Mouse (Mus musculus) liver, embryonic 11.5 days (tissue): ENCODE measurements at regions not wholly inside any gene's neighbourhood (a gene's known extent, or its start where the extent isn't known, plus 50 kb on each side); places are given as distances from the start of the nearest gene placed in this dataset.

ENCODE experiments used
- ATAC-seq: fragments of 200-750 bp; cut with Nextera tagmentation; replicated peaks from 2 replicates; pipeline ENCODE4 v1.8.0; 2017; ENCODE audit warnings: moderate number of reproducible peaks, mild to moderate bottlenecking, moderate TSS enrichment, moderate library complexity; ENCODE audit not compliant: low FRiP score
- DNase-seq: peaks from one replicate; pipeline ENCODE4 v3.0.0-alpha.2; 2017; ENCODE audit warnings: low spot score
- H3K27ac ChIP-seq: fragments of 300-500 bp; sonication (generic); 2 replicates; pipeline ENCODE4 v1.5.1; 2014; ENCODE audit warnings: mild to moderate bottlenecking, low read depth, low read length, control low read depth
- H3K27me3 ChIP-seq: fragments of 300-500 bp; sonication (generic); replicated peaks from 2 replicates; pipeline ENCODE4 v1.6.1; 2014; ENCODE audit warnings: low read length, mixed read lengths; ENCODE audit not compliant: control insufficient read depth, insufficient read depth
- H3K36me3 ChIP-seq: fragments of 300-500 bp; sonication (generic); 2 replicates; pipeline ENCODE4 v1.6.1; 2014; ENCODE audit warnings: mild to moderate bottlenecking, low read length, moderate library complexity, mixed read lengths; ENCODE audit not compliant: control insufficient read depth, insufficient read depth
- H3K4me1 ChIP-seq: fragments of 300-500 bp; sonication (generic); replicated peaks from 2 replicates; pipeline ENCODE4 v1.6.1; 2014; ENCODE audit warnings: low read length, mixed read lengths; ENCODE audit not compliant: control insufficient read depth, insufficient read depth
- H3K4me2 ChIP-seq: fragments of 300-500 bp; sonication (generic); 2 replicates; pipeline ENCODE4 v1.6.1; 2014; ENCODE audit warnings: mild to moderate bottlenecking, control low read depth, moderate library complexity
- H3K4me3 ChIP-seq: fragments of 300-500 bp; sonication (generic); 2 replicates; pipeline ENCODE4 v1.5.1; 2014; ENCODE audit warnings: low read depth, low read length, control low read depth
- H3K9ac ChIP-seq: fragments of 300-500 bp; sonication (generic); 2 replicates; pipeline ENCODE4 v1.6.1; 2014; ENCODE audit warnings: low read depth, low read length, control low read depth
- H3K9me3 ChIP-seq: fragments of 300-500 bp; sonication (generic); 2 replicates; pipeline ENCODE4 v1.6.1; 2016; ENCODE audit warnings: low read length, inconsistent platforms, mixed read lengths; ENCODE audit not compliant: control insufficient read depth
- WGBS: fragments of 180-500 bp; shearing (Covaris S2); extraction: QIAGEN DNeasy Blood & Tissue Kit; methylation state at CpG from one replicate; pipeline ENCODE4 v1.1.7; 2014; 5-methylcytosine and 5-hydroxymethylcytosine counted together

GRCm38 (mm10) chr7:73032316-73032980, 342.9 kb upstream of the Rgma start:
- H3K4me1 ChIP-seq = no peaks in the 10 kb centered on the region
- H3K27ac ChIP-seq = no peak overlapping the region
- 74% methylated on average over 23 of the region's 23 CpGs for WGBS
- ATAC-seq (no peak), DNase-seq (no peak)
- no peak overlapping the region for H3K4me3 ChIP-seq
- H3K36me3 ChIP-seq = no peaks in the 10 kb centered on the region
- no peaks in the 10 kb centered on the region for H3K27me3 ChIP-seq
- H3K9ac ChIP-seq = no peak overlapping the region
- no peaks in the 10 kb centered on the region for H3K9me3 ChIP-seq
- no peak overlapping the region for H3K4me2 ChIP-seq

- Histone ChIP-seq H3K9me3 (no peaks in the 10 kb centered on the region), H3K36me3 (no peaks in the 10 kb centered on the region), H3K27ac (no peak overlapping the region), H3K4me3 (no peak overlapping the region), H3K27me3 (no peaks in the 10 kb centered on the region), H3K9ac (no peak overlapping the region), H3K4me2 (no peak overlapping the region), H3K4me1 (no peaks in the 10 kb centered on the region)
- 66% methylated on average over 20 of the region's 20 CpGs for WGBS
- DNase-seq = no peak
- no peak for ATAC-seq
Observed at GRCm38 (mm10) chr7:73036801-73037555, 338.3 kb upstream of the Rgma start.

GRCm38 (mm10) chr7:73037638-73038037, 337.7 kb upstream of the Rgma start:
- Histone ChIP-seq H3K36me3 (no peaks in the 10 kb centered on the region), H3K9ac (no peak overlapping the region), H3K27me3 (no peaks in the 10 kb centered on the region), H3K4me2 (no peak overlapping the region), H3K4me3 (no peak overlapping the region), H3K9me3 (no peaks in the 10 kb centered on the region), H3K27ac (no peak overlapping the region), H3K4me1 (no peaks in the 10 kb centered on the region)
- WGBS = 83% methylated on average over 9 of the region's 9 CpGs
- DNase-seq = no peak
- no peak for ATAC-seq

GRCm38 (mm10) chr7:73039921-73040320, 335.4 kb upstream of the Rgma start:
- 78% methylated on average over 4 of the region's 4 CpGs for WGBS
- no peaks in the 10 kb centered on the region for H3K36me3 ChIP-seq
- no peaks in the 10 kb centered on the region for H3K4me1 ChIP-seq
- no peak overlapping the region for H3K27ac ChIP-seq
- no peak overlapping the region for H3K4me3 ChIP-seq
- no peaks in the 10 kb centered on the region for H3K27me3 ChIP-seq
- no peak overlapping the region for H3K4me2 ChIP-seq
- DNase-seq (no peak), ATAC-seq (no peak)
- no peaks in the 10 kb centered on the region for H3K9me3 ChIP-seq
- H3K9ac ChIP-seq = no peak overlapping the region

GRCm38 (mm10) chr7:73044316-73044715, 331.0 kb upstream of the Rgma start:
- no peaks in the 10 kb centered on the region for H3K9me3 ChIP-seq
- H3K27ac ChIP-seq = no peak overlapping the region
- 77% methylated on average over 3 of the region's 3 CpGs for WGBS
- DNase-seq (no peak), ATAC-seq (no peak)
- H3K4me1 ChIP-seq = no peaks in the 10 kb centered on the region
- H3K4me3 ChIP-seq = no peak overlapping the region
- H3K9ac ChIP-seq = no peak overlapping the region
- no peaks in the 10 kb centered on the region for H3K36me3 ChIP-seq
- H3K27me3 ChIP-seq = no peaks in the 10 kb centered on the region
- no peak overlapping the region for H3K4me2 ChIP-seq

- WGBS = 76% methylated on average over 2 of the region's 2 CpGs
- Histone ChIP-seq H3K4me3 (no peak overlapping the region), H3K4me2 (no peak overlapping the region), H3K9me3 (no peaks in the 10 kb centered on the region), H3K27ac (no peak overlapping the region), H3K4me1 (no peaks in the 10 kb centered on the region), H3K9ac (no peak overlapping the region), H3K27me3 (no peaks in the 10 kb centered on the region), H3K36me3 (no peaks in the 10 kb centered on the region)
- ATAC-seq = no peak
- DNase-seq = no peak
Observed at GRCm38 (mm10) chr7:73055891-73056290, 319.4 kb upstream of the Rgma start.

DNA sequence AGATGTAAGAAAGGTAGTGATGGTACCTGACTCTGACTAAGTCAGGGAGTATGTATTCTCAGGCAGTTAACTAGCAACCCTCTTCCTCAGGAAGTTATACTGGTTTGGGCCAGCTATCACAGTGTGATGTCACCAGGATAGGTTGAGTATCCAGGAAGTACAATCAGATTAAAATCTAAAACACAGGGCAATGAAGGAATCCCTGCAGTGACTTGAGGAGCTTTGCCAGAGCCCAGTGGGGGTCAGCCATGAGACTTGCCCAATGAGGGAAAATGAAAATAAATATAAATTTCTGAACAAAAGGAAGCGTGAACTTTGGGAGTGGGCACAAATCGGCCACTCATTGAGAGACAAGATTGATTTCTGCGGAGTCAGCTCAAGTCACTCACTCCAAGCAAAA, 311.8 kb upstream of the Rgma start:
- DNase-seq (no peak), ATAC-seq (no peak)
- Histone ChIP-seq H3K36me3 (no peaks in the 10 kb centered on the region), H3K9me3 (no peaks in the 10 kb centered on the region), H3K27me3 (no peaks in the 10 kb centered on the region), H3K4me3 (no peak overlapping the region), H3K4me1 (no peaks in the 10 kb centered on the region), H3K27ac (no peak overlapping the region), H3K4me2 (no peak overlapping the region), H3K9ac (no peak overlapping the region)
- 89% methylated on average over 3 of the region's 3 CpGs for WGBS

GRCm38 (mm10) chr7:73068534-73068933, 306.8 kb upstream of the Rgma start:
- H3K9me3 ChIP-seq = no peaks in the 10 kb centered on the region
- H3K4me3 ChIP-seq = no peak overlapping the region
- no peak overlapping the region for H3K4me2 ChIP-seq
- no peaks in the 10 kb centered on the region for H3K27me3 ChIP-seq
- WGBS = 67% methylated on average over 1 of the region's 1 CpGs
- ATAC-seq = no peak
- no peaks in the 10 kb centered on the region for H3K36me3 ChIP-seq
- DNase-seq = no peak
- no peak overlapping the region for H3K27ac ChIP-seq
- H3K9ac ChIP-seq = no peak overlapping the region
- H3K4me1 ChIP-seq = no peaks in the 10 kb centered on the region

DNA sequence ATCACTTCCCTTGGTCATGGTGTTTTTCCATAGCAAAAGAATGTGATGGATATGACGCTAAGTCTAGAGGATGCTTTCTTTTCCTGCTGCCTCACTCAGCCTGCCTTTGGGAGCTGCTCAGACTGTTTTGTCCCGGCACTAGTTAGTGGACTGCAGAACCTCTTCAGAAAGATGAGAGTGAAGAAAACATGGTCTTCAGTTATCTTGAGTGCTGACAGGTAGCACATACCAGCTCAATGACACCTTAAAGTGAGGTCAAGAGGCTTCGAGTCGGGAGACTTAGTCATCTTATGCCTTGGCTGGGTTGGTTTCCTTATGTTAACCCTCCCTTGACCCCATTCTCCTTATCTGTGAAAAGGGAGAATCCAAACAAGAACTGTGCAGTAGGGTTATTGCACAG, 306.0 kb upstream of the Rgma start:
- no peaks in the 10 kb centered on the region for H3K27me3 ChIP-seq
- 49% methylated on average over 4 of the region's 4 CpGs for WGBS
- no peak for DNase-seq

More for the DNA sequence above, 306.0 kb upstream of the Rgma start:
- Histone ChIP-seq H3K27ac (no peak overlapping the region), H3K4me2 (no peak overlapping the region), H3K4me3 (no peak overlapping the region), H3K9ac (no peak overlapping the region), H3K36me3 (no peaks in the 10 kb centered on the region), H3K9me3 (no peaks in the 10 kb centered on the region), H3K4me1 (no peaks in the 10 kb centered on the region)
- ATAC-seq = no peak
